Mouse (Mus musculus): ENCODE data around the gene Dus2.
"Not testable (repeated sequence)": the region's sequence is repeated elsewhere in the genome, so short reads cannot be mapped to it uniquely, and the experiment has no call there.

Dus2 gene

DNA sequence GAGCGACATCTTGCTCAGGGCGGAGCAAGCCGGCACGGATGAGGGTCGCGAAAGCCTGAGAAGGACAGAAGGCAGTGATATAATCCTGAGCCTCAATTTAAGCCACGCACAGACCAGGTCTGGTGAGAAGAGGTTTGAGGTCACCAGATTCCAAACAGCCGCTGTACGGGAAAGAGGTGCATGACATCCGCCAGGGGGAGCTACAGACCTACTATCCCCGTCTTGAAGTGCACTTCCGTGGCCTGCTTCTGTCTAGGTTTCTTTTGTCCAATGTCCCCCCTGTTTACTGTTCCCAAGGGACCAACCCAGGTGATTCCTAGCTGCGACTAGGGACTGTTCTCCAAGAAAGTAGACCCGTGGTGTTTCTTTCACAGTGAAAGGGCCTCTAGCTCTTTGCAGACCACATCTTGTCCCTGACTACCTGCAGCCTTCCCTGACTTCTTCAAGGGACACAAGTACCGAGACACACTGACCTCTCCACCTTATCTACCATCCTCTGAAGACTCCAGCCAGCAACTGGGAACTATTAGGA lies at the start of gene Dus2:
TSS of gene Dus2 (plus strand) at position 482 of the 532 bp plus-strand sequence.
- DNase-seq, result peak; percentile 81

- no peak for DNase-seq
Measured at GRCm38 (mm10) chr8:105942026-105942425, 49.1 kb upstream of the Dus2 start.

- no peak for DNase-seq
Measured at GRCm38 (mm10) chr8:105942542-105942941, 48.6 kb upstream of the Dus2 start.

- DNase-seq, result no peak
Measured at GRCm38 (mm10) chr8:105943321-105943739, 47.8 kb upstream of the Dus2 start, which contains the start of gene Lcat. TSS of gene Lcat (minus strand) at chr8:105943382.

DNA sequence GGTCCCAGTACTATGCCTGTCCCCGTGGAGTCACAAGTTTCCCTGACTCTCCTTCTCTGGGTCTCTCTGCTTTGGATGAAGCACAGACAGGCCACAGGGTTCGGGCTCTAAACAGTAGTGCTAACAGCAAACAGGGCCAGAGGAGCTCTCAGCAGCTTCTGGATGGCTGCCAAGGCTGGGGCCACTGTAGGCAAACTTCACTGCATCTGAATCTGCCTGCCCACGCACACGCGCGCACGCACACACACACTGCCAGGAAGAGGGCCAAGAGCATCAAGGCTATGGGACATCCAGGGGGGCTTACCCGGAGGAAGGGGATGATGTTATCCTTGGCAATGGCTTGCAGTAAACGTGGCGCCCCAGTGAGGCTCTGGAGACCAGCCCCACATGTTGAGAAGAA lies 41.8 kb upstream of the Dus2 start:
- DNase-seq, result no peak

DNA sequence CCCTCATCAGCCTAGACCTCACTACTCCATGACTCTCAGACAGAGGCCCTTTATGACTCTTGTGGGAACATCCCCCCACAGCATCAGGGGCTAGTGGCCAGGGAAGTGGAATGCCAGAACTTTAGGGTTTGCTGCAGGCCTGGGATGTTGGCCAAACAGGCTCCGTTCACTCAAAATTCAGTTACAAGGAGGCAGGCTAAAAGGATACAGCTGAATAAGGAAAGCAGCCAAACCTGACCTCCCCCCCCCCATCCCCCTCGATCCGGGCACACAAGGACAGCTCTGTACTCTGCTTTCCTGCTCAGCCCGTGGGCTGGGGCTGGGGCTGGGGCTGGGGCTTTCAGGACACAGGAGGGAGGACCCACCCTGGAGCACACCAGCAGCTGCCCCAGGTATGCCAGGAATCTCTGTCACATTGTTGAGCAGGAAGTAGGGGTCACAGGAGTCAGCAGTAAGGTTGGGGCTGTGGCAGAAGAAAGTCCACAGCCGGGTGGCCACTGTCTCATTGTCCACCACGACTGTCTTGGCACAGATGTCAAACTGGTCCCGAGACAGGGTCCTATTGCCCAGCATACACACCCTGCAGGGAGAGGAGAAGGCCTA lies 40.0 kb upstream of the Dus2 start:
- no peak for DNase-seq

DNA sequence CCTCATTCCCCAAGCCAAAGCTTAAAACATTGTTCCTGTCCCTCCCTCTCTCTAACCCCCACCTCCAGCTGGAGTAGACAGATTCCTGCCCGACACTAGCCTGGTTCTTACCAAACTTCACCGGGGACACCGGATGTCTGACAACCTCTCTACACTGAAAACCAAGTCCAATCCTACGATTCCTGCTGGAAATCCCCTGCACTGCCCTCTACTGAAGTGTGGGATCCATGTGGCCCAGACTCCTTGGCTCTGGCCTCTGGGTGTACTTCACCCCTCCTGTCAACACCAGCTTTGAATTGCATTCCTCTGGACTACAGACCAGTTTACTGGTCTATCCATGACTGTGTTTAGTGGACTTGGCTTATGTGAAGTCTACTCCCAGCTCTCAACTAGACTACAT lies 34.6 kb upstream of the Dus2 start:
- DNase-seq, result no peak

DNA sequence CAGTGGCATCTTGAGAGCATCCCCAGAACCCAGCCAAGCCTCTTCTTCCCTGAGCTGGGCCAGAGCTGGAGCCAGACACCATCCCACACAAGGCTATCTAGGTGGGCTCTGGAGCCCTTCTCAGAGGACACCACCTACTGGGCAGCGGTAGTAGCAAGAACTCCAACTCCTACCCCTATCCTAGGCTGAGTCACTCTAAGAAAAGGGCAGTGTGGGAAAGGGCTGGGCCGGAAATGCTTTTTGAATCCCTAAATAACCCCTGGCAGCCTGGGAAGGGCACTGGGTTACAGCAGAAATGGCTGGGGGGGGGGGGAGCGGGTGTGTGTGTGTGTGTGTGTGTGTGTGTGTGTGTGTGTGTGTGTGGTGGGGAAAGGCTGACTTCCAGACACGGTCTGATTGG lies 33.3 kb upstream of the Dus2 start:
- DNase-seq, result no peak

- DNase-seq, result peak; percentile 73
Measured at GRCm38 (mm10) chr8:105959350-105959749, 31.8 kb upstream of the Dus2 start.

DNA sequence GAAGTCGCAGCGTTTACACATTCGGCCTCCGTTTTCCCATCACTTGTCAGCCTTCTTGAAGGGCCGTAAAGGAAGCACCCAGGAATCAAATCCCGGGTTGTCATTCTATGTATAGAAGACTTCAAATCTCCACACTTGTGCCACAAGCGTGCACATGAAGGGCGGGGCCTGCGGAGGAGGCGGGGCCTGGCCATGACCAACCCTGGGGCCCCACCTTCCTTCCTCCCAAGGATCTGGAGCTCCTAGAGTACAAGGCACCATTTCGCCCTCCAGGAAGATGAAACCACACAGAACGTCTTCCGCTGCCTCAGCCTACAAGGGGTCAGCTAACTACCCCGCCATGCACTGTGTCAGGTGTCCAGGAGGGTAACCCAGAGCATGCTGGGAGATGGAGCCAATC lies 30.0 kb upstream of the Dus2 start:
- no peak for DNase-seq

- DNase-seq, result no peak
Measured at GRCm38 (mm10) chr8:105961536-105961935, 29.6 kb upstream of the Dus2 start.

DNA sequence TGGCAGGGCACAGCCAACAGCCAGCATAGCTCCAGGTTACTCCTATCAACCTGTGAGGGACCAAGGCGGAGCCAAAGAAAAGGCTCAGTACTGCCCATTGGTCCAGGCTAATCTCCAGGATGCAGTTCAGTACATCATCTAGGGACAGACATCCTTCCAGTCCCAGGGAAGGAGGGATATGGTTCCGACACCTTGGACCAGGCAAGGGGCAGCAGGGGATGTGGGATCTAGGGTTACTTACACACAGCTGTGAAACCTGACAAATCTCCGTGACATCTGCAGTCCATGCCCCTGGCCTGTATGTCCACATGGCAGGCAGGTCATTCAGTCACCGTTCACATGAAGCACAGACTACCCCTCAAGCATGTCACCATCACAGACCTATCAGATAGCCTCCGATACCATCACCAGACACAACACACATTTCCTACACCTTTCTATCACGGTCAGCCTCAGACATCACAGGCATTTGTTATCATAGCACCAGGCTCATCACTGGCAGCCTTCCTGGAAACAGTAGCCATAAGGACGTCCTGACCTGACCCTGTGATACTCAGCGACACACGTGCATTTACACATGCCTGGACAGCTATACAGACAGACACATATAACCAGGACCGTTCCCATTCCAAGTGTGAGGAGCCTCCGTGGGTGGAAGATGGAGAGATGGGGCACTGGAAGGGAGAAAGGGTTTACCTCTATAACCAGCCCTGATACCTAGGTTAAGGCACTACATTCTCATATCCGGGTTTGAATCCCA lies 26.5 kb upstream of the Dus2 start:
- DNase-seq, result no peak

- DNase-seq, result no peak
Measured at GRCm38 (mm10) chr8:105965266-105965904, 25.8 kb upstream of the Dus2 start.

DNA sequence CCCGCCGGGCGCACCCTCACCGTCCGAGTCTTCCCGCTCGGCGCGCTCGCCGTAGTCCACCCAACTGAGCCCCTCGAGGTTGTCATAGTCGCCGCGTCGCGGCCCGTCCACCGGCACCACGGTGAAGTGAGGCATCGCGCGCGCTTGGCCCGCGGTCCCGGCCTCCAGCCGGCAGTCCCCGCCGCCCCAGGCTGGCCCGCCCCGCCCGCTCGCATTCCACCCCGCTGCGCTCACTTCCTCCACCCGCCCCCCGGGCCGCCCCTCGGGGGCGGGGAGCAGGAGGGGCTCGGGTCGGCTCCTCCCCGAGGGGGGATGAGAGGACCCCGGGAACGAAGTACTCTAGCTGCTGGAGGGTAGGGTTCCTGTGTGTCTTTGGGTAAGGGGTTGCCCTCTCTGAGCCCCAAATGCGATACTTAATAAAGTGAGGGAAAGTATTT lies 25.2 kb upstream of the Dus2 start, which contains the start of gene Slc12a4:
TSS of gene Slc12a4 (minus strand) at position 193 of the 437 bp plus-strand sequence.
- no peak for DNase-seq

DNA sequence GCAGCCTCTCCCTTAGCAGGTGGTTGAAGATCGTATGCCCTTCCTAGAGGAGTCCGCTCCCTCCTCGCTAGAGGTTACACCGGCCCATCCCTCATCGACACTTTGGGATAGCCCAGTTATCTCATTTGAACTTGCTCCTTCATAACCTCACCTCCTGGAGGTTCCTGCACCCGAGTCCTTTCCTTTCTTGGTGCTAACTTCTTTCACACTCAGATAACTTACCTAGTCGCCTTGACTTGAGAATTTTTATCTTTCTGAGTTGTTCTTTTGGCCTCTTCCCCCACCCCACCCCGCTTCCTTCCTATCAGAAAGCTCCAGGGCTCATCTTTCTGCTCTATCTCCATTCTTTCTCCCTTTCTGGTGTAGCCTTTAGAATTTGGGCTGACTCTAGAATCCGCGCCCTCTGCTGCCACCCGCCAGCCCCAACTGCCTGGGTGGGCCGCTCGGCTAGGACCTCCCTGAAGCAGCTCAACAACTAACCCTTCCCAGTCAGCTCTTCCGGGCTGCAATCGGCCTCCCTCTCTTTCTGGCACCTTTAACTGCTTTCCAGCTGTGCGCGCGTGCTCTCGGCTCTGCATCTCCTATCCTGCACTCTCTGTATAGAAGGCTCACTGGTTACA lies 24.3 kb upstream of the Dus2 start:
- no peak for DNase-seq

GRCm38 (mm10) chr8:105969367-105969766 lies 21.8 kb upstream of the Dus2 start:
- DNase-seq, result no peak

DNA sequence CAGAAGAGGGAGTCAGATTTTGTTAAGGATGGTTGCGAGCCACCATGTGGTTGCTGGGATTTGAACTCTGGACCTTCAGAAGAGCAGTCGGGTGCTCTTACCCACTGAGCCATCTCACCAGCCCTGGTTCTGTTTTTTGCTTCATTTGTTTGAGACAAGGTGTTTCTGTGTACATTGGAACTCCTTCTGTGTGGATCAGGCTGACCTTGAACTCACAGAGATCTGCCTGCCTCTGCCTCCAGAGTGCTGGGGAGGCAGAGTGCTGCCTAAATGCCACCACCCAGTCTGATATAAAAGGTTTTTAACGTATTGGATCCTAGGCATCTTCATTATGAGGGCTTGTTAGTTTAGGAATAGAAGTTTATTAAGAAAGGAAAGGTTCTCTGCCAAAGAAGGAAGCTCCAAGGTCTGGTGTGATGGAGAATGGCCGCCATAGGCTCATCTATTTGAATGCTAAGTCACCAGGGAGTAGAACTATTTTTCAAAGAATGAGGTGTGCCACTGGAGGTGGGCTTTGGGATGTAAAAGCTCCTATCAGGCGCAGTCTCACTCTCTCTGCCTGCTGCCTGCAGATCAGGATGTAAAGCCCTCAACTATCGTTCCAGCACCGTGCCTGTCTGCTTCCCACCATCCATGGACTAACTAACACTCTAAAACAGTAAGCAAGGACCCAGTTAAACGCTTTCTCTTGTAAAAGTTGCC lies 20.0 kb upstream of the Dus2 start:
- no peak for DNase-seq

DNA sequence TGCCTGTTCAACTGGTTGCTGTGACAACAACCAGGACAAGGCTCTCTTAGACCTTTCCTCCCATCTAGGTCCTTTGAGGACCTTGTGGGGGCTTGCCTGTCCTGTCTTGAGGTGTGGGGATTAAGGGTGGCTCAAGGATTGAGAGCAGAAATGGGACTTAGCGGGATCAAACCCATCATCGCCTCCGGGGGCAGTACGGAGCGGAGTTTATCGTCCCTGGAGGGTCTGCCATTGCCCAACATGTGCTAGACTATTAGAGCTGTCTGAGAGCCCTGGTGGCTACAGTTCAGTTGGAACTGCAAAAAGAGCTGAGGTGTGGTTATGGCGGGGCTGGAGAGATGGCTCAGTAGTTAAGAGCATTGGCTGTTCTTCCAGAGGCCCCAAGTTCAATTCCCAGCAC lies 15.8 kb upstream of the Dus2 start:
- no peak for DNase-seq

DNA sequence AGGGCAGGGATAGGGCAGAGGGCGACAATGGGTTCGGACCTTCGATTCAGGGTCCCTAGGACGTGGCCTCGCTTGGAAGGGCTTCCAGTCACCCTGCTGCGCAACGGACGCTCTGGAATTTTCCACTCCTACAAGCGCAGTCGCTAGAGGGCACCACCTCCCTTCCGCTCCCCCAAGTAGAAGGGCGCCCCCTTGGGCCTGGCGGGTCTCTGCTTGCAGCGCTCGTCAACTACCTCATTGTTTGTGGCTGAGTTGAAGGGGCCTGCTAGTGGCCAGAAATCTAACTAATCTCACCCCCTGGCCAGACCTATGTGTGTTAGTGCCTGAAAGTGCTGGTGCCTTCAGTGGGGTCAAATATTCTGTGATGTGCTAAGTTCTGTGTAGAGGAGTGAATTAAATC lies 11.8 kb upstream of the Dus2 start, which contains the start of gene Dpep3:
TSS of gene Dpep3 (minus strand) at position 105 of the 400 bp plus-strand sequence.
- DNase-seq, result no peak

GRCm38 (mm10) chr8:105981146-105981545 lies 10.0 kb upstream of the Dus2 start:
- no peak for DNase-seq

- DNase-seq, result not testable (repeated sequence)
Measured at GRCm38 (mm10) chr8:105983406-105983805, 7.7 kb upstream of the Dus2 start.

DNA sequence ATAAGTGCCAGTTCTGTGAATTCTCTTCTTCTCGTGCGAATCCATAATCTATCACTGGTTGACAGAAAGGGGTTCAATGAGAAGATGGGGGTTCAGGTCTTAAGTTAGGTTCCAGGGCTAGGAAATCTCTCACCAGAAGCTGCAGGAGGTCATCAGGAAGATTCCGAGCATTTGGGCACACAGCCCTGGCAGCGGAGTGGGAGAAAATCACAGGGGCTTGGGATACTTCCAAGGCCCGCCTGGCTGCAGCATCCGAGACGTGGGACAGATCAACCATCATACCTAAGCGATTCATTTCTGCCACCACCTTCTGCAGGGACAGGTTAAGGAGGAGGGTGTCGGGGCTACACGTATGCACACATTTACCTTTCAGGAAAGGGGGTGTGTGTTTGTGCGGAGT lies 2.6 kb upstream of the Dus2 start:
- no peak for DNase-seq
